Mouse (Mus musculus) hindbrain, embryonic 11.5 days (tissue): ENCODE measurements around the gene Tnks1bp1. TPM values are rescaled to one million over a fixed set of nuclear protein-coding genes. Genes with fewer than 3 reads are reported as not detected.

Experiments used
- ATAC-seq: fragments of 200-750 bp; cut with Nextera tagmentation; 2 replicates; pipeline ENCODE4 v1.8.0; 2017; ENCODE audit warnings: mild to moderate bottlenecking, moderate TSS enrichment, moderate library complexity; ENCODE audit not compliant: low FRiP score
- DNase-seq: peaks from one replicate; pipeline ENCODE4 v3.0.0-alpha.2; 2015; ENCODE audit warnings: low spot score
- H3K27ac ChIP-seq: fragments of 300-500 bp; sonication (generic); 2 replicates; pipeline ENCODE4 v1.5.1; 2014; ENCODE audit warnings: mild to moderate bottlenecking, low read depth, low read length
- H3K27me3 ChIP-seq: fragments of 300-500 bp; sonication (generic); 2 replicates; pipeline ENCODE4 v1.6.1; 2014; ENCODE audit warnings: mild to moderate bottlenecking, low read length, moderate library complexity, mixed read lengths; ENCODE audit not compliant: control insufficient read depth, insufficient read depth
- H3K36me3 ChIP-seq: fragments of 300-500 bp; sonication (generic); 2 replicates; pipeline ENCODE4 v1.6.1; 2014; ENCODE audit warnings: mild to moderate bottlenecking, low read length, moderate library complexity, mixed read lengths; ENCODE audit not compliant: control insufficient read depth, insufficient read depth
- H3K4me1 ChIP-seq: fragments of 300-500 bp; sonication (generic); replicated peaks from 2 replicates; pipeline ENCODE4 v1.6.1; 2014; ENCODE audit warnings: low read length, mixed read lengths; ENCODE audit not compliant: control insufficient read depth, insufficient read depth
- H3K4me2 ChIP-seq: fragments of 300-500 bp; sonication (generic); replicated peaks from 2 replicates; pipeline ENCODE4 v1.6.1; 2014; ENCODE audit warnings: mild to moderate bottlenecking, low read depth, low read length
- H3K4me3 ChIP-seq: fragments of 300-500 bp; sonication (generic); 2 replicates; pipeline ENCODE4 v1.5.1; 2014; ENCODE audit warnings: low read depth, low read length
- H3K9ac ChIP-seq: fragments of 300-500 bp; sonication (generic); 2 replicates; pipeline ENCODE4 v1.6.1; 2014; ENCODE audit warnings: low read depth, low read length
- H3K9me3 ChIP-seq: fragments of 300-500 bp; sonication (generic); 2 replicates; pipeline ENCODE4 v1.6.1; 2016; ENCODE audit warnings: low read length; ENCODE audit not compliant: control insufficient read depth
- WGBS: fragments of 180-500 bp; shearing (Covaris S2); extraction: QIAGEN DNeasy Blood & Tissue Kit; methylation state at CpG from one replicate; pipeline ENCODE4 v1.1.7; 2014; 5-methylcytosine and 5-hydroxymethylcytosine counted together
- polyA plus RNA-seq: library from polyadenylated mRNA; unstranded; fragments of >200 nt; fragmentation: Nextera tagmentation; extraction: Ambion mirVana; gene quantifications from 2 replicates; pipeline ENCODE4 v1.2.1, GENCODE M21; 2014

The Tnks1bp1 gene
- polyA plus RNA-seq, 1 experiment from 2014 or later, result 11.8 TPM

- peak overlapping the region; percentile 70 for H3K4me3 ChIP-seq
- H3K27me3 ChIP-seq, result no peaks in the 10 kb centered on the region
- under 1% methylated on average over 27 of the region's 44 CpGs for WGBS
- peak; percentile 77 for ATAC-seq
- peak; percentile 75 for DNase-seq
- H3K9me3 ChIP-seq, result no peaks in the 10 kb centered on the region
- H3K9ac ChIP-seq, result peak overlapping the region; percentile 68
- H3K27ac ChIP-seq, result peak overlapping the region; percentile 90
- H3K4me2 ChIP-seq, result peak overlapping the region; percentile 69
- peaks cover 6% of the 10 kb centered on the region; the same call in 1 of the 2 replicates for H3K4me1 ChIP-seq
- peaks cover 13% of the 10 kb centered on the region; the same call in 1 of the 2 replicates for H3K36me3 ChIP-seq
These were observed 438 bp downstream of the Tnks1bp1 start for GRCm38 (mm10) chr2:85048168-85048751.

GRCm38 (mm10) chr2:85049277-85049676, 1.5 kb downstream of the Tnks1bp1 start:
- peak overlapping the region; percentile 69 for H3K4me2 ChIP-seq

GRCm38 (mm10) chr2:85050001-85050634, 2.3 kb downstream of the Tnks1bp1 start:
- peak; percentile 63 for DNase-seq
- peak; percentile 41 for ATAC-seq
- Histone ChIP-seq H3K27me3 (no peaks in the 10 kb centered on the region), H3K4me2 (peak overlapping the region; percentile 28), H3K36me3 (peaks cover 6% of the 10 kb centered on the region; the same call in 1 of the 2 replicates), H3K4me1 (peaks cover 6% of the 10 kb centered on the region; the same call in 1 of the 2 replicates), H3K9me3 (no peaks in the 10 kb centered on the region), H3K27ac (peak overlapping the region; percentile 60), H3K4me3 (peak overlapping the region; percentile 19), H3K9ac (no peak overlapping the region; the same call in 1 of the 2 replicates)
- 4% methylated on average over 9 of the region's 10 CpGs for WGBS

More at GRCm38 (mm10) chr2:85049277-85049676, 1.5 kb downstream of the Tnks1bp1 start:
- H3K27ac ChIP-seq, result peak overlapping the region; percentile 56
- H3K36me3 ChIP-seq, result peaks cover 6% of the 10 kb centered on the region; the same call in 1 of the 2 replicates
- H3K9me3 ChIP-seq, result no peaks in the 10 kb centered on the region
- no peak for ATAC-seq
- peak; percentile 22 for DNase-seq
- 68% methylated on average over 4 of the region's 4 CpGs for WGBS
- H3K4me1 ChIP-seq, result peaks cover 6% of the 10 kb centered on the region; the same call in 1 of the 2 replicates
- no peaks in the 10 kb centered on the region for H3K27me3 ChIP-seq
- no peak overlapping the region for H3K9ac ChIP-seq
- H3K4me3 ChIP-seq, result peak overlapping the region; percentile 70; the same call in 1 of the 2 replicates

- peaks cover 3% of the 10 kb centered on the region; the same call in 1 of the 2 replicates for H3K36me3 ChIP-seq
These were observed 2.9 kb downstream of the Tnks1bp1 start for GRCm38 (mm10) chr2:85050746-85051145.

GRCm38 (mm10) chr2:85053192-85053816, 5.5 kb downstream of the Tnks1bp1 start:
- Histone ChIP-seq H3K4me3 (no peak overlapping the region), H3K4me2 (no peak overlapping the region), H3K9ac (no peak overlapping the region), H3K36me3 (peaks cover 4% of the 10 kb centered on the region), H3K27ac (no peak overlapping the region), H3K4me1 (peaks cover 6% of the 10 kb centered on the region; the same call in 1 of the 2 replicates), H3K27me3 (no peaks in the 10 kb centered on the region), H3K9me3 (no peaks in the 10 kb centered on the region)
- no peak for ATAC-seq
- DNase-seq, result no peak
- 89% methylated on average over 5 of the region's 5 CpGs for WGBS

More at GRCm38 (mm10) chr2:85050746-85051145, 2.9 kb downstream of the Tnks1bp1 start:
- ATAC-seq (no peak), DNase-seq (no peak)
- H3K27ac ChIP-seq, result peak overlapping the region; percentile 60
- H3K9ac ChIP-seq, result no peak overlapping the region; the same call in 1 of the 2 replicates
- H3K4me3 ChIP-seq, result peak overlapping the region; percentile 19; the same call in 1 of the 2 replicates
- peak overlapping the region; percentile 28 for H3K4me2 ChIP-seq
- WGBS, result 54% methylated on average over 9 of the region's 9 CpGs
- no peaks in the 10 kb centered on the region for H3K9me3 ChIP-seq
- H3K4me1 ChIP-seq, result peaks cover 6% of the 10 kb centered on the region; the same call in 1 of the 2 replicates
- no peaks in the 10 kb centered on the region for H3K27me3 ChIP-seq

- ATAC-seq, result no peak
These were observed 8.9 kb downstream of the Tnks1bp1 start for GRCm38 (mm10) chr2:85056711-85057110.

GRCm38 (mm10) chr2:85059677-85060076, 11.9 kb downstream of the Tnks1bp1 start:
- DNase-seq (no peak), ATAC-seq (no peak)
- Histone ChIP-seq H3K4me3 (no peak overlapping the region), H3K4me1 (no peaks in the 10 kb centered on the region), H3K4me2 (no peak overlapping the region), H3K27ac (no peak overlapping the region), H3K9me3 (no peaks in the 10 kb centered on the region), H3K9ac (no peak overlapping the region), H3K27me3 (no peaks in the 10 kb centered on the region), H3K36me3 (peaks cover 11% of the 10 kb centered on the region)
- WGBS, result 94% methylated on average over 6 of the region's 6 CpGs

More at GRCm38 (mm10) chr2:85056711-85057110, 8.9 kb downstream of the Tnks1bp1 start:
- no peak overlapping the region for H3K4me2 ChIP-seq
- no peak overlapping the region for H3K9ac ChIP-seq
- DNase-seq, result no peak
- 69% methylated on average over 5 of the region's 5 CpGs for WGBS
- no peaks in the 10 kb centered on the region for H3K9me3 ChIP-seq
- H3K27ac ChIP-seq, result no peak overlapping the region
- H3K4me1 ChIP-seq, result no peaks in the 10 kb centered on the region
- H3K36me3 ChIP-seq, result peaks cover 11% of the 10 kb centered on the region
- H3K27me3 ChIP-seq, result no peaks in the 10 kb centered on the region
- H3K4me3 ChIP-seq, result no peak overlapping the region

- Histone ChIP-seq H3K9me3 (no peaks in the 10 kb centered on the region), H3K27ac (no peak overlapping the region), H3K4me2 (peak overlapping the region; percentile 17; the same call in 1 of the 2 replicates), H3K9ac (0 out of 2 replicates have a peak overlapping the region, but pooled peaks have one; percentile 4), H3K27me3 (no peaks in the 10 kb centered on the region), H3K4me1 (no peaks in the 10 kb centered on the region), H3K36me3 (peaks cover 11% of the 10 kb centered on the region), H3K4me3 (no peak overlapping the region)
- ATAC-seq (peak; percentile 37; the same call in 1 of the 2 replicates), DNase-seq (no peak)
- WGBS, result 39% methylated on average over 11 of the region's 11 CpGs
These were observed 12.8 kb downstream of the Tnks1bp1 start for GRCm38 (mm10) chr2:85060591-85061060.
